Mouse (Mus musculus) lung, adult 2 months (tissue): ENCODE results near the gene Kdm5b.

Experiments used
- CTCF ChIP-seq: fragments of 200-500 bp; IDR thresholded peaks from 2 replicates; pipeline ENCODE4 v1.5.1; 2011; ENCODE audit warnings: mild to moderate bottlenecking, low read length, control low read depth; ENCODE audit not compliant: insufficient read depth
- POLR2A ChIP-seq: fragments of 200-500 bp; IDR thresholded peaks from 2 replicates; pipeline ENCODE4 v1.6.1; 2011; ENCODE audit warnings: low read depth, mild to moderate bottlenecking, control low read depth, low read length, borderline replicate concordance; ENCODE audit errors: extremely low read depth

DNA sequence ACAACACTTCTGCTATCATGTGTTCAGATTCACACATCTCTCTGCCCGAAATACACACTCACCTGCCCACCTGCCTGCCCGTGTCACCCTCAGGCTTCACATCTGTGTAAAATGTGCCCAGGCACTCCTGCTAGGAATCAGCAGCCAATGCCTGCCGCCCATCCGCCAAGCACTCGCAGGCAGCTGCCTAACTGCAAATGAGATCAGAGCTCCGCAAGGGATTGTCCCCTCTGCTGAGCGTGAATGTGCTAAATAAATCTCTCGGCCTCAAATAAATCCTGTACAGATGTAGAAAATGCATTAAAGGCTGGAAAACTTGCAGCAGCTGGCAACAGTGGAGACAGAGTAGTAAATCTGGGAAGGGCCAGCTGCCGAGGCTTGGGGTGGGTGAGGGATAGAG, 122.5 kb downstream of the Kdm5b start:
- no peak for TF ChIP-seq CTCF
- no peak for TF ChIP-seq POLR2A
